Mouse (Mus musculus): ENCODE results near the gene Tbc1d4.

GRCm38 (mm10) chr14:101477827-101478220, 131.2 kb downstream of the Tbc1d4 start:
- no peak for TF ChIP-seq GATA1 (IDR thresholded peaks at IDR 0.05; ENCODE audit: low read depth, low read length)
- TF ChIP-seq CTCF (IDR thresholded peaks at IDR 0.05 in 2 of 3, conservative IDR thresholded peaks at IDR 0.05 in 1 of 3; ENCODE audit: control insufficient read depth in 1 of 3, insufficient read depth in 1 of 3, low read depth in 2 of 3, low read length in 3 of 3, poor library complexity in 1 of 3, severe bottlenecking in 1 of 3), result no peak
- TF ChIP-seq MXI1 (IDR thresholded peaks at IDR 0.05; ENCODE audit: low read depth, low read length), result no peak
- no peak for TF ChIP-seq NRF1 (IDR thresholded peaks at IDR 0.05; ENCODE audit: insufficient read depth, low read depth, low read length, poor library complexity, severe bottlenecking)
- TF ChIP-seq POLR2A (IDR thresholded peaks at IDR 0.05; ENCODE audit: control insufficient read depth in 1 of 2, insufficient read depth in 1 of 2, low read depth in 1 of 2, low read length in 2 of 2, poor library complexity in 1 of 2), result no peak
- no peak for TF ChIP-seq POLR2AphosphoS5 (IDR thresholded peaks at IDR 0.05; ENCODE audit: borderline replicate concordance, low read depth, low read length)
- no peak for TF ChIP-seq TBP (IDR thresholded peaks at IDR 0.05; ENCODE audit: low read depth, low read length)

Data from MEL (cell line).